Mouse (Mus musculus) heart, embryonic 10.5 days (tissue): ENCODE measurements around the gene Gm20388. TPM values are rescaled to one million over a fixed set of nuclear protein-coding genes. Genes with fewer than 3 reads are reported as not detected.

ENCODE experiments used
- DNase-seq: peaks from one replicate; pipeline ENCODE4 v3.0.0-alpha.2; 2017; ENCODE audit warnings: low spot score
- H3K27ac ChIP-seq: fragments of 300-500 bp; sonication (generic); 2 replicates; pipeline ENCODE4 v1.5.1; 2016; ENCODE audit warnings: mild to moderate bottlenecking
- H3K27me3 ChIP-seq: fragments of 300-500 bp; sonication (generic); 2 replicates; pipeline ENCODE4 v1.6.1; 2016; ENCODE audit warnings: mild to moderate bottlenecking; ENCODE audit not compliant: poor library complexity, insufficient read depth, severe bottlenecking
- H3K36me3 ChIP-seq: fragments of 300-500 bp; sonication (generic); 2 replicates; pipeline ENCODE4 v1.6.1; 2016; ENCODE audit warnings: mild to moderate bottlenecking, moderate library complexity
- H3K4me1 ChIP-seq: fragments of 300-500 bp; sonication (generic); 2 replicates; pipeline ENCODE4 v1.6.1; 2016; ENCODE audit warnings: mild to moderate bottlenecking
- H3K4me3 ChIP-seq: fragments of 300-500 bp; sonication (generic); 2 replicates; pipeline ENCODE4 v1.5.1; 2016; ENCODE audit warnings: mild to moderate bottlenecking, moderate library complexity
- H3K9me3 ChIP-seq: fragments of 300-500 bp; sonication (generic); 2 replicates; pipeline ENCODE4 v1.6.1; 2016; ENCODE audit warnings: mild to moderate bottlenecking, moderate library complexity
- WGBS: fragments of 180-500 bp; shearing (Covaris S2); methylation state at CpG from one replicate; pipeline ENCODE4 v1.1.7; 2016; 5-methylcytosine and 5-hydroxymethylcytosine counted together
- polyA plus RNA-seq: library from polyadenylated mRNA; unstranded; fragments of >200 nt; fragmentation: Nextera tagmentation; extraction: Ambion mirVana; gene quantifications from 2 replicates; pipeline ENCODE4 v1.2.1, GENCODE M21; 2016

Gm20388 gene
- polyA plus RNA-seq, 1 experiment from 2014 or later, result 4.5 TPM

DNA sequence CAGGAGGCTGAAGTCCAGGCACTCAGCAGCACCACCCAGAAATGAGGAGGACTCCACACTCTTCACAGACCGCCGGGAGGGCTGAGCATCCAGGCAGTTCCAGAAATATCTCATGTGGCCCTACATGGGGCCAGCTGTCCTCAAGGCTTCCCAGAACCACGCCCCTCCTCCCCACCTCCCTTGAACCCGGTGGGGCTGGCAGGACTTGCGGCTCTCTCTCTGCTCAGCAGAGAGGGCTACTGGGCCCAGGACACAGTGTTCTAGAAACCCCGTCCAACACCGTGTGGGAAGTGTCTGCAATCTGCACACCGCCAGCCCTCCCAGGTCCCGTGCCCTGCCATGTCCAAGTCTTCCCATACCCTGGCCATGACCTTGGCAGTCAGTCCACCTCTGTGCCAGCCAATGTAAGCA lies 1652.3 kb downstream of the Gm20388 start:
- peaks cover 32% of the 10 kb centered on the region for H3K36me3 ChIP-seq
- peaks cover 40% of the 10 kb centered on the region for H3K4me1 ChIP-seq
- H3K27ac ChIP-seq, result peak overlapping the region; percentile 63
- WGBS, result 54% methylated on average over 9 of the region's 9 CpGs
- no peaks in the 10 kb centered on the region for H3K9me3 ChIP-seq
- no peak overlapping the region for H3K4me3 ChIP-seq
- H3K27me3 ChIP-seq, result no peaks in the 10 kb centered on the region
- no peak for DNase-seq

DNA sequence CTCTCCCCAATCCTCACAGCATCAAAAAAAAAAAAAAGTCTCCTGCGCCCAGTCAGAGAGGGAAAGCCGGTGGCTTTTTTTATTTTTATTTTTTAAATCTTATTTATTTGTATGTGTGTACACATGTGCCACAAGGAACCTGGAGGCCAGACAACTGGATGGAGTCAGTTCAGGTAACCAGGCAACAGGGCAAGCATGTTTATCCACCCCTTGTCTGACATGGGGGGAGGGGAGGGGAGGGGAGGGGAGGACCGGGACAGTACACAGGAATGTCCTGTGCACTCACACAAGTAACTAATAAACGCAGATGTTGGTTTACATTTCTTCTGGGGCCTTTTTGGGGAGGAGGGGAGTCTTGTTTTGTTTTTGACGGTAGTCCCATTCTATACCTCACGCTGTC lies 1653.1 kb downstream of the Gm20388 start:
- no peak overlapping the region for H3K4me3 ChIP-seq

DNA sequence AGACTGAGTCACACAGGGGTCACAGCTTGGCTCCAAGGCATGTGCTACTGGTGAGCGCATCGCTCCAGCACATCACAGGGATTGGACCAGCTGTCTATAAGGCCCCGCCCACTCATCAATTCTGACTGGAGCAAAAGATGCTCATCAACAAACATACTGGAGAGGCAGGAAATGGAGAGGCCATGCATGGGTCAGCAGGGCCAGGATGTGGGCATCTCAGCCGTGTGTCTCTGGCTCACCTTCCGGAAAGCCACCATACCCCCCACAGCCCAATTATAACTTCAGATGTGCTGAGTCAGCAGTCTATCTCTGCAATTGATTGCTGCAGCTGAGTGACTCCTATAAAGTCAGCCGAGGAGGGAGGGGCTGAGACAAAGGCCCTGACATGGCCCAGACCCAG lies 1657.7 kb downstream of the Gm20388 start:
- no peaks in the 10 kb centered on the region for H3K27me3 ChIP-seq
- 79% methylated on average over 6 of the region's 6 CpGs for WGBS
- no peak for DNase-seq
- peaks cover 54% of the 10 kb centered on the region for H3K4me1 ChIP-seq
- H3K36me3 ChIP-seq, result peaks cover 11% of the 10 kb centered on the region; the same call in 1 of the 2 replicates
- H3K4me3 ChIP-seq, result no peak overlapping the region
- H3K27ac ChIP-seq, result no peak overlapping the region
- H3K9me3 ChIP-seq, result no peaks in the 10 kb centered on the region

More for the DNA sequence above, 1653.1 kb downstream of the Gm20388 start:
- DNase-seq, result no peak
- no peaks in the 10 kb centered on the region for H3K9me3 ChIP-seq
- peaks cover 25% of the 10 kb centered on the region for H3K36me3 ChIP-seq
- WGBS, result 78% methylated on average over 6 of the region's 6 CpGs
- peaks cover 47% of the 10 kb centered on the region for H3K4me1 ChIP-seq
- no peaks in the 10 kb centered on the region for H3K27me3 ChIP-seq
- no peak overlapping the region for H3K27ac ChIP-seq

DNA sequence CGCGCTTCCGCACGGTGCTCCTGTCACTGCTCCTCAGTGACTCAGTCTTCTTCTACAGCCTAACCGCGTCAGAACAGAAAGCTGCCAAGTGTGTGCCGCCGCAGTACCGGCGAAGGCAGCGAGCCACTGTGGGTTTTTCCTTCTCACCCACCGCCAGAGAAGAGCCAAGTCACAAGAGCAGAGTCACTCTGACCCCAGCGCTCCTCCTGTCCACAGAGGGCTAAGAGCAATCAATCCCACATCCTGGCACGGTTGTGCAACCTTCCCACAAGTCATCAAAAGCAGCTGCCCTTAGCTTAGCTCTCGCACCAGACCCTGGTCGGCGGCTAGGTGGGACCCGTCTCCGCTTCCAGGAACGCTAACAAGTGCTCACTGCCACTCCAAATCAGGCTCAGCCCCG lies 1659.7 kb downstream of the Gm20388 start:
- H3K4me1 ChIP-seq, result peaks cover 48% of the 10 kb centered on the region
- peaks cover 5% of the 10 kb centered on the region; the same call in 1 of the 2 replicates for H3K36me3 ChIP-seq
- no peaks in the 10 kb centered on the region for H3K9me3 ChIP-seq
- peak overlapping the region; percentile 52; the same call in 1 of the 2 replicates for H3K27ac ChIP-seq
- peak overlapping the region; percentile 29 for H3K4me3 ChIP-seq
- no peaks in the 10 kb centered on the region for H3K27me3 ChIP-seq
- WGBS, result 80% methylated on average over 21 of the region's 21 CpGs
- no peak for DNase-seq

DNA sequence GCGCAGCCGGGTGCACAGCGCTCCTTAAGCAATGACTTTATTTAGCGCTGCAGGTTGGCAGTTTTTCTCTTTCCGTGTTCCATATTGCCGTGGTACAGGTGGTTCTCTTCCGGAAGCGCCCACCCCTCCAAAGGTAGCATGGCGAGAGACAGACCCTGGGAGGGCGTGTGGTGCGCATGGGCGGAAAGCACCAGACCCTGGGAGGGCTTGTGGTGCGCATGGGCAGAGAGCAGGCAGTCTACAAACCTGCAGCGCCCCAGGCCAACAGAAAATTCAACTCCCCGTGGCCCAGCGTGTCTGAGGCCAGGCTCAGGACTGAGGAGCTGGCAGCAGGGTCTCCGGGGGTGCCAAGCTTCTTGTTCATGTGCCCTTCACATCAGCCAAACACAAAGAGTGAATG lies 1660.2 kb downstream of the Gm20388 start:
- no peak for DNase-seq
- peak overlapping the region; percentile 29 for H3K4me3 ChIP-seq
- no peaks in the 10 kb centered on the region for H3K27me3 ChIP-seq
- peaks cover 5% of the 10 kb centered on the region; the same call in 1 of the 2 replicates for H3K36me3 ChIP-seq
- H3K4me1 ChIP-seq, result peaks cover 47% of the 10 kb centered on the region
- 0 out of 2 replicates have a peak overlapping the region, but pooled peaks have one; percentile 36 for H3K27ac ChIP-seq
- WGBS, result 77% methylated on average over 17 of the region's 17 CpGs
- no peaks in the 10 kb centered on the region for H3K9me3 ChIP-seq

DNA sequence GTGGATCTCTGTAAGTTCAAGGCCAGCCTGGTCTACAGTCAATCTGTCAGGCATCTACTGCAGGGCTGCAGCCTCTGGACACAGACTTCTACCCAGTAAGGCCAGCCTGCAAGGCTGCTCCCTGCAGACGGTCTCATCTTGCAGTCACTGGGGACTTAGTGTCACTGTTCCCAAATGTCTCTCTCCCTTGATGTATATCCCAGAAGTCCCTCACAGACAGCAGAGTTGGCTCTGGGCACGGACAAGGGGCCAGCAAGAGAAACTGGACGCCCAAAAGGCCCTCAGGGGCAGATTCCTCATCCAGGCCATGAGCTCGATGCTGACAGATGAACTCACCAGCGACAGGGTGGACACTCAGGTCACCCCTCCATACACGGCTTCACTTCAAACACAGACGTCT lies 1661.5 kb downstream of the Gm20388 start:
- Histone ChIP-seq H3K36me3 (0 out of 2 replicates have a peak, but pooled peaks cover 2% of the 10 kb centered on the region), H3K27me3 (no peaks in the 10 kb centered on the region), H3K4me3 (no peak overlapping the region), H3K4me1 (peaks cover 52% of the 10 kb centered on the region), H3K27ac (no peak overlapping the region), H3K9me3 (no peaks in the 10 kb centered on the region)
- DNase-seq, result no peak
- WGBS, result 81% methylated on average over 7 of the region's 7 CpGs

DNA sequence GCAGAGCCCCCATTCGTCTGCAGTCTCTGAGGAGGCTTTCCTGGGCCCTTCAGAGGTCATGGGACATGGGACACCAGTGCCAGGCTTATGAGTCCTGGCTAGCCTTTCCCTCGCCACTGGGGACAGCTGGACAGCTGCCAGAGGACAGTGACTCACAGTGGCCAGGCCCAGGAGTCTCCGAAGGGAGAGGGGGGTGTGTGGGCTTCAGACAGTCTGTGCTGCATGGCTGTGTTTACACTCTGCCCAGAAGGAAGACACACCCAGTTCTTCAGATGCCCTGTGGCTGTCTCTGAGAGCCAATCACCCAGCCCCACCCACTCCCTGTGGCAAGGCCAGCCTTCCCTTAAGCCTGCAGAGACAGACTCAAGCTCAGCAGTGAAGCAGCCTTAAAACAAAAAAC lies 1662.6 kb downstream of the Gm20388 start:
- H3K36me3 ChIP-seq, result 0 out of 2 replicates have a peak, but pooled peaks cover 2% of the 10 kb centered on the region
- peaks cover 51% of the 10 kb centered on the region for H3K4me1 ChIP-seq
- DNase-seq, result no peak
- 32% methylated on average over 3 of the region's 3 CpGs for WGBS
- no peaks in the 10 kb centered on the region for H3K27me3 ChIP-seq
- H3K4me3 ChIP-seq, result no peak overlapping the region
- no peak overlapping the region for H3K27ac ChIP-seq
- no peaks in the 10 kb centered on the region for H3K9me3 ChIP-seq

DNA sequence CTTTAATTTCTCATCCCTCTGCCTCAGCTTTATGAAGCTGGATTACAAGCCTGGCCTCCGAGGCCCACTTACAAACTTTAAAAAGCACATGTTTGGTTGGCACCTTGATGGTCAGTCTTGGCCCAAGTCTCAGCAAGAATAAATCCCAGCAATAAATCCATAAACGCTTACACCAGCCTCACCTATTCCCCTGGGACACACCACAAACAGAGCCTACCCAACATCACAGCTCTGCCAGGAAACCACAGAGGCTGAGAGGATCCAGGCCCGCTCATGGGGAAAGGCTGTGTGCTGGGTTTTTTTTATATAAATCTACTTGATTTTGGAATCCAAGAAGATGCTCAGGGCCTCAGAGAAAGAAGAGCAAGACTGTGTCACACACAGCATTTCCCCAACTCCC lies 1665.0 kb downstream of the Gm20388 start:
- no peaks in the 10 kb centered on the region for H3K9me3 ChIP-seq
- no peak overlapping the region for H3K4me3 ChIP-seq
- WGBS, result 87% methylated on average over 3 of the region's 3 CpGs
- H3K27me3 ChIP-seq, result no peaks in the 10 kb centered on the region
- DNase-seq, result no peak
- H3K27ac ChIP-seq, result no peak overlapping the region
- H3K4me1 ChIP-seq, result peaks cover 49% of the 10 kb centered on the region
- H3K36me3 ChIP-seq, result no peaks in the 10 kb centered on the region

DNA sequence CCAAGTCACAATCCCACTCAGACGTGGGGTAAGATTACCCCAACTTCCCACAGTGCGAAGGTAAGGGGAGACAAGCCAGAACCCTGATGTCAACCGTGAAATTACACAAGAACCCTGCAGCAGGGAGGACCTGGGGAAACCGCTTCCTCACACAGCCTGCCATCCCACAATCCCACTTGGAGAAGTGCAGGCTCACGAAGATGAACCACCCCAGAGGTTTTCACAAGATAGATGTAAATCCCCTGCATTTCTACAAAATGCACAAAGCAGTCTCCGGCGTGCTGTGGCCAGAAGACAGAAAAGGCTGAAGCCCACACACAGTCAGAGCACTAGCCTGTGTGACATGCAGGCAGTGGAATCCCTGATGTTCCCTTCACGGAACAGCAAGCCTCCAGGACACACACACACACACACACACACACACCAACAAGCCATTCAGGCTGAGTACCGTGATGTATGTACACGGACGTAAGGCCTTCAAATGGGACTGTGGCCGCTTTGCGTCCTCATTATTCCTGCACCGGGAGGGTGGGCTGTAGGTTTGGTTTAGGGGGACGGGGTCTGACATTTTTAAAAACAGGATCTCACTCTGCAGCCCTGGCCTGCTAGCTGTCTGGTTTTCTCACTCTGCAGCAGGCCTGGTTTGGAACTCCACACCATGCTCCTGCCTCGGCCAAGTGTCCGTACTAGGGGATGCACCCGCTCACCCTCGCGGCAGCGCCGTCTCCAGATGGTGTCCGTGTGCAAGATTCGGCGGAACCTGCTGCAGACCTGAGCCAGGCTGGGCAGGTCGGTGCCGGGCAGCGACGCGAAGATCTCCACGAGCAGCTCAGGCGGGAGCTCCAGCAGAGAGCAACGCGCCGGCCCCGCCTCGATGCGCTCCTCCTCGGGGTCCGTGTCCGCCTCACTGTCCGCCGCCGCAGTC lies 1667.4 kb downstream of the Gm20388 start:
- no peak for DNase-seq
- WGBS, result 3% methylated on average over 44 of the region's 44 CpGs

DNA sequence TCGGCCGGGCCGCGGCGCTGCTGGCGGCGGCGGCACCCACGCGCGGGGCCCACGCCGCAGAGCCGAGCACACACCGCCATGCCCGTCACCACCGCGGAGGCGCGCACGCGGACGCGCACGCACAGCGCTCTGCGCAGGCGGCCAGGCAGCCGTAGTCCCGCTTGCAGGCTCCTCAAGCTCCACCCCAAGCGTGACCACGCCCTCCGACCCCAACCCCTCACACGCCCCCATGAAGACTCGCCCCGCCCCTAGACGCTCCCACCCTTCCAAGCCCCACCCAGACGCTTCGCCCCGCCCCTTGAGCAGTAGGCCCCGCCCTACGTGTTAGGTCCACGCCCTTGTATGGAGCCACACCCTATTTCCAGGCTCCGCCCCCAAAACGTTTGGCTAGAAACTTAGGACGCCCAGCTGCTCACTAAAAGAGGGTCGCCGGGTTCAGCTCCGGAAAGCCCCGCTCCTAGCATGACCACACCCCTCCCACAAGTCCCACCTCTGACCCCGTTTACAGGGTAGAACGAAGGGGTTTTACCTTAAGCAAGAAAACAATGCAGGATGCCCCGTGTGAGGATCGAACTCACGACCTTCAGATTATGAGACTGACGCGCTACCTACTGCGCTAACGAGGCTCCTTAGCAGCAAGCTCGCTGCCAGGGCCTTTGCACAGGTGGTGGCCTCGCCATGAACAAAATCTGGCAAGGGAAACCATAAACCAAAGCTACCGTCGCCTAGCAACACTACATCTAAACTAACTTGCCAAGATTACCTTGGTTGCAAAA lies 1668.2 kb downstream of the Gm20388 start, which contains the start of gene Fbxo31:
Gene Fbxo31, minus strand, starts transcription at position 131 of the 776 bp plus-strand sequence.
- Histone ChIP-seq H3K27me3 (no peaks in the 10 kb centered on the region), H3K27ac (peak within 1 kb of the TSS; percentile 89), H3K4me1 (peaks cover 37% of the 10 kb centered on the region), H3K4me3 (peak within 1 kb of the TSS; percentile 91), H3K36me3 (no peaks in the 10 kb centered on the region), H3K9me3 (no peaks in the 10 kb centered on the region)
- peak; percentile 99 for DNase-seq
- 1% methylated on average over 62 of the region's 63 CpGs for WGBS

More for the DNA sequence above, 1667.4 kb downstream of the Gm20388 start:
- Histone ChIP-seq H3K27ac (peak overlapping the region; percentile 89), H3K36me3 (no peaks in the 10 kb centered on the region), H3K27me3 (no peaks in the 10 kb centered on the region), H3K4me3 (peak overlapping the region; percentile 91), H3K9me3 (no peaks in the 10 kb centered on the region), H3K4me1 (peaks cover 43% of the 10 kb centered on the region)

DNA sequence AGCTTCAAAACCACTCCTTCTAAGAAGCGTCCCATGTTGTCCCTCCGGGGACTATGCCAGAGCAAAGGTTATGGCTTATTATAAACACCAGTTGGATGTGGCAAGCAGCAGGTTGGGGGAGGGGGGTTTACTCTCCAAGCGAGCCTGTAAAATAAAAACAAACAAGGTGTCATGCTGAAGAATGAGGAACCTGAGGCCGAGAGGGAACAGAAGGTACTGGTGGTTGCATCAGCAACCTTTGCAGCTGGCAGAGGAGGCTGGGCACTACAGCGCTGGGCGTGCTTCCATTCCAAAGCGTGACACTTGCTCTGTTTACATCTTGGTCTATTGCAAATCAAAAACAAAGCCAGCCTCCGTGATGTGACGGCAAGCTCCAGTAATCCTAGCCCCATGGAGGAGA lies 1669.8 kb downstream of the Gm20388 start:
- DNase-seq, result no peak

DNA sequence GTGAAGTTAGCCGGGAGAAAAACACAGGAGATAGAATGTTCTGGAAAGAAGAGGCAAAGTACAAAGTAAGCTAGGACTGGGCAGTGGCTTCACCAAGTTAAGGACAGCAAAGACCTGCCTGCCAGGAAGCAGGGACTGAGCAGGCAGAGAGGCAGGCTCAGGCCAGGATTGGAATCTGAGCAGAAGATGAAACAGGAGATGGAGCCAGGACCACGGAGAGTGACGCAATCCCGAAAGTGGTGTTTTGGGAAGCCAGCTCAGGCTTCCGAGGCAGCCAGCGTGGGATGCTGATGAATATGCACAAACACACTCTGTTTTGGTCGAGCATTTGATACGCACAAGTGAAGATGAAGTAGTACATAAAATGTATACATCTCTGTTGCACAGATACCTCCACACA lies 1673.0 kb downstream of the Gm20388 start:
- Histone ChIP-seq H3K36me3 (no peaks in the 10 kb centered on the region), H3K4me1 (peaks cover 18% of the 10 kb centered on the region), H3K4me3 (no peak overlapping the region), H3K27me3 (no peaks in the 10 kb centered on the region), H3K27ac (no peak overlapping the region), H3K9me3 (no peaks in the 10 kb centered on the region)
- 50% methylated on average over 8 of the region's 8 CpGs for WGBS
- DNase-seq, result no peak

More for the DNA sequence above, 1669.8 kb downstream of the Gm20388 start:
- Histone ChIP-seq H3K9me3 (no peaks in the 10 kb centered on the region), H3K27me3 (no peaks in the 10 kb centered on the region), H3K4me3 (no peak overlapping the region), H3K4me1 (peaks cover 34% of the 10 kb centered on the region), H3K27ac (no peak overlapping the region), H3K36me3 (no peaks in the 10 kb centered on the region)
- WGBS, result 46% methylated on average over 9 of the region's 9 CpGs

DNA sequence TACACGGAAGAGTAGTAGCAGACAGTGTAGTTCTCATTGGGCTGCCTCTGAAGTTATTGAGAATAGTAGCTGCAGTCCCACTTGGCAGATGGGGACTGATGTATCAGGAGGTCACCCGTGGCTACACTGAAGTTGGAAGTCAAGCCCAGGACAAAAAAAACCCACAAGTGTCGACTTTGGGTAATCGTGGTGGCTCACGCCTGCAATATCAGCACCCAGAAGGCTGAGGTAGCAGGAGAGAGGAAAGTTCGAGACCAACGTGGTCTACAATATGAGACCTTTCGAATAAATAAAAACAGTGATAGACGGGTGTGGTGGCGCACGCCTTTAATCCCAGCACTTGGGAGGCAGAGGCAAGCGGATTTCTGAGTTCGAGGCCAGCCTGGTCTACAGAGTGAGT lies 1674.1 kb downstream of the Gm20388 start:
- H3K27ac ChIP-seq, result peak overlapping the region; percentile 89; the same call in 1 of the 2 replicates
- 40% methylated on average over 13 of the region's 13 CpGs for WGBS

More for the DNA sequence above, 1674.1 kb downstream of the Gm20388 start:
- Histone ChIP-seq H3K4me1 (peaks cover 19% of the 10 kb centered on the region), H3K4me3 (peak overlapping the region; percentile 74), H3K27me3 (no peaks in the 10 kb centered on the region), H3K36me3 (no peaks in the 10 kb centered on the region), H3K9me3 (no peaks in the 10 kb centered on the region)
- no peak for DNase-seq
